ENCODE assay signal across 24 mouse cellular contexts in genomic region chr7:39615092-39615491, GRCm38 (mm10).
"Had no signal": no experiment of that assay in that cellular context is flagged by ENCODE, and none has a peak within 500 bp of the region (broad histone marks: within the 10 kb centered on the region; RNA-seq: fewer than 3 reads in every experiment).

No protein-coding gene starts in this region.

- H3K36me3 ChIP-seq: heart, embryonic 10.5 days; heart, embryonic 12.5 days; hindbrain, embryonic 13.5 days; hindbrain, embryonic 15.5 days; kidney, embryonic 15.5 days; limb, embryonic 13.5 days; limb, embryonic 15.5 days; liver, embryonic 12.5 days had no signal

- H3K4me1 ChIP-seq: heart, embryonic 10.5 days; heart, embryonic 12.5 days; hindbrain, embryonic 15.5 days; kidney, embryonic 15.5 days; limb, embryonic 13.5 days; limb, embryonic 15.5 days; liver, embryonic 12.5 days had no signal

- H3K4me2 ChIP-seq: heart, embryonic 12.5 days; hindbrain, embryonic 13.5 days; hindbrain, embryonic 15.5 days; kidney, embryonic 15.5 days; limb, embryonic 13.5 days; limb, embryonic 15.5 days; liver, embryonic 12.5 days had no signal

- H3K9ac ChIP-seq: heart, embryonic 12.5 days; hindbrain, embryonic 13.5 days; hindbrain, embryonic 15.5 days; kidney, embryonic 15.5 days; limb, embryonic 13.5 days; limb, embryonic 15.5 days; liver, embryonic 12.5 days had no signal

- H3K4me3 ChIP-seq: heart, embryonic 10.5 days; heart, embryonic 12.5 days; hindbrain, embryonic 13.5 days; hindbrain, embryonic 15.5 days; kidney, embryonic 15.5 days; limb, embryonic 13.5 days; limb, embryonic 15.5 days; liver, embryonic 12.5 days had no signal

- ATAC-seq: hindbrain, postnatal 0 days; intestine, embryonic 16.5 days; liver, embryonic 12.5 days had no signal

- DNase-seq: gastrocnemius, postnatal 14 days; gastrocnemius, postnatal 36 days; heart, adult 18-20 months; heart, postnatal 10 days; heart, postnatal 4 days; kidney, adult 11 months; kidney, adult 2 months; kidney, adult 9 months; kidney, postnatal 14 days; kidney, postnatal 36 days; layer of hippocampus, adult 9-11 months; layer of hippocampus, postnatal 36 days; left cerebral cortex, postnatal 4 days had no signal

- H3K27me3 ChIP-seq: heart, embryonic 12.5 days; hindbrain, embryonic 13.5 days; hindbrain, embryonic 15.5 days; kidney, embryonic 15.5 days; limb, embryonic 13.5 days; limb, embryonic 15.5 days; liver, embryonic 12.5 days had no signal

- H3K9me3 ChIP-seq: heart, embryonic 10.5 days; heart, embryonic 12.5 days; hindbrain, embryonic 13.5 days; hindbrain, embryonic 15.5 days; kidney, embryonic 15.5 days; limb, embryonic 13.5 days; limb, embryonic 15.5 days; liver, embryonic 12.5 days had no signal

- H3K27ac ChIP-seq: heart, embryonic 10.5 days; hindbrain, embryonic 13.5 days; hindbrain, embryonic 15.5 days; hindbrain, postnatal 0 days; kidney, embryonic 15.5 days; kidney, postnatal 0 days; limb, embryonic 13.5 days; limb, embryonic 15.5 days; liver, embryonic 12.5 days had no signal
